Mouse (Mus musculus) activated CD4-positive, CD25-positive, alpha-beta regulatory T cell, adult 4 months (primary cell): ENCODE data around the gene Bdnf. TPM values are rescaled to one million over a fixed set of nuclear protein-coding genes. Genes with fewer than 3 reads are reported as not detected.

Source experiments
- ATAC-seq: one replicate; pipeline ENCODE4 v1.8.0; 2017
- polyA plus RNA-seq, 2 experiments: library from polyadenylated mRNA; unstranded; fragments of 100-300 nt; shearing (Covaris generic); gene quantifications; one replicate each; pipeline ENCODE4 v1.2.1; 2017

Gene Bdnf
- polyA plus RNA-seq, 2 experiments from 2014 or later = 0.12 TPM; not detected in 1

- ATAC-seq = no peak
Observed at GRCm38 (mm10) chr2:109706524-109706923, 32.0 kb downstream of the Bdnf start.

GRCm38 (mm10) chr2:109709346-109709745, 34.8 kb downstream of the Bdnf start:
- no peak for ATAC-seq

GRCm38 (mm10) chr2:109711049-109711448, 36.5 kb downstream of the Bdnf start:
- no peak for ATAC-seq

GRCm38 (mm10) chr2:109725261-109725660, 50.8 kb downstream of the Bdnf start:
- no peak for ATAC-seq

- ATAC-seq = no peak
Observed at GRCm38 (mm10) chr2:109725831-109726230, 51.3 kb downstream of the Bdnf start.

GRCm38 (mm10) chr2:109729221-109729620, 54.7 kb downstream of the Bdnf start:
- no peak for ATAC-seq

GRCm38 (mm10) chr2:109733201-109734039, 58.9 kb downstream of the Bdnf start:
- no peak for ATAC-seq

GRCm38 (mm10) chr2:109734228-109734627, 59.7 kb downstream of the Bdnf start:
- ATAC-seq = no peak

- ATAC-seq = no peak
Observed at GRCm38 (mm10) chr2:109734666-109735065, 60.2 kb downstream of the Bdnf start.

GRCm38 (mm10) chr2:109735347-109735746, 60.8 kb downstream of the Bdnf start:
- no peak for ATAC-seq

GRCm38 (mm10) chr2:109736306-109736705, 61.8 kb downstream of the Bdnf start:
- ATAC-seq = no peak

GRCm38 (mm10) chr2:109738331-109738730, 63.8 kb downstream of the Bdnf start:
- no peak for ATAC-seq

GRCm38 (mm10) chr2:109743208-109743960, 68.9 kb downstream of the Bdnf start:
- ATAC-seq = no peak

- ATAC-seq = no peak
Observed at GRCm38 (mm10) chr2:109746223-109746622, 71.7 kb downstream of the Bdnf start.

- no peak for ATAC-seq
Observed at GRCm38 (mm10) chr2:109748412-109748811, 73.9 kb downstream of the Bdnf start.

- no peak for ATAC-seq
Observed at GRCm38 (mm10) chr2:109748815-109749214, 74.3 kb downstream of the Bdnf start.

GRCm38 (mm10) chr2:109749964-109750363, 75.5 kb downstream of the Bdnf start:
- ATAC-seq = no peak

GRCm38 (mm10) chr2:109750484-109750883, 76.0 kb downstream of the Bdnf start:
- no peak for ATAC-seq

GRCm38 (mm10) chr2:109756305-109756704, 81.8 kb downstream of the Bdnf start:
- no peak for ATAC-seq

GRCm38 (mm10) chr2:109766772-109767171, 92.3 kb downstream of the Bdnf start:
- ATAC-seq = no peak

- no peak for ATAC-seq
Observed at GRCm38 (mm10) chr2:109768814-109769213, 94.3 kb downstream of the Bdnf start.

- no peak for ATAC-seq
Observed at GRCm38 (mm10) chr2:109776374-109776773, 101.9 kb downstream of the Bdnf start.
